Mouse (Mus musculus) adrenal gland, postnatal 36 days (tissue): ENCODE measurements at regions not wholly inside any gene's neighbourhood (a gene's known extent, or its start where the extent isn't known, plus 50 kb on each side); places are given as distances from the start of the nearest gene placed in this dataset.

Experiments
- DNase-seq, 2 experiments: peaks; one replicate each; pipeline ENCODE4 v3.0.0; 2021; ENCODE audit warnings: mixed read lengths in 1 of 2

- no peak for DNase-seq
Observed at GRCm38 (mm10) chr11:63287766-63288165, 159.0 kb downstream of the Pmp22 start.

- no peak for DNase-seq
Observed at GRCm38 (mm10) chr11:63290618-63291017, 161.8 kb downstream of the Pmp22 start.

GRCm38 (mm10) chr11:63293485-63293884 is 164.7 kb downstream of the Pmp22 start:
- no peak for DNase-seq

GRCm38 (mm10) chr11:63294476-63294875 is 165.7 kb downstream of the Pmp22 start:
- no peak for DNase-seq

- DNase-seq, result no peak
Observed at GRCm38 (mm10) chr11:63296476-63296875, 167.7 kb downstream of the Pmp22 start.

GRCm38 (mm10) chr11:63299712-63300581 is 171.2 kb downstream of the Pmp22 start:
- DNase-seq, result no peak

GRCm38 (mm10) chr11:63325166-63325565 is 196.4 kb downstream of the Pmp22 start:
- no peak for DNase-seq

- DNase-seq, result no peak
Observed at GRCm38 (mm10) chr11:63326864-63327263, 198.1 kb downstream of the Pmp22 start.

- no peak for DNase-seq
Observed at GRCm38 (mm10) chr11:63337503-63337902, 208.7 kb downstream of the Pmp22 start.

GRCm38 (mm10) chr11:63338277-63338676 is 209.5 kb downstream of the Pmp22 start:
- DNase-seq, result no peak

- no peak for DNase-seq
Observed at GRCm38 (mm10) chr11:63345653-63346052, 216.9 kb downstream of the Pmp22 start.

GRCm38 (mm10) chr11:63350123-63350696 is 221.4 kb downstream of the Pmp22 start:
- DNase-seq, result peak; percentile 3 to 5

GRCm38 (mm10) chr11:63351999-63352398 is 223.2 kb downstream of the Pmp22 start:
- no peak for DNase-seq

- no peak for DNase-seq
Observed at GRCm38 (mm10) chr11:63352990-63353389, 224.2 kb downstream of the Pmp22 start.

- no peak for DNase-seq
Observed at GRCm38 (mm10) chr11:63353671-63354070, 224.9 kb downstream of the Pmp22 start.

- DNase-seq, result no peak
Observed at GRCm38 (mm10) chr11:63357772-63358344, 229.1 kb downstream of the Pmp22 start.

- DNase-seq, result no peak
Observed at GRCm38 (mm10) chr11:63367756-63368265, 239.0 kb downstream of the Pmp22 start.

GRCm38 (mm10) chr11:63369475-63369874 is 240.7 kb downstream of the Pmp22 start:
- DNase-seq, result no peak

- no peak for DNase-seq
Observed at GRCm38 (mm10) chr11:63376311-63376710, 247.5 kb downstream of the Pmp22 start.

- no peak for DNase-seq
Observed at GRCm38 (mm10) chr11:63376991-63377390, 248.2 kb downstream of the Pmp22 start.

GRCm38 (mm10) chr11:63388247-63388646 is 259.5 kb downstream of the Pmp22 start:
- DNase-seq, result no peak

GRCm38 (mm10) chr11:63391478-63391877 is 262.7 kb downstream of the Pmp22 start:
- peak in 1 of 2 experiments; percentile 3 for DNase-seq

GRCm38 (mm10) chr11:63392378-63392777 is 263.6 kb downstream of the Pmp22 start:
- DNase-seq, result peak; percentile 11 to 25
